Mouse (Mus musculus): ENCODE measurements around the gene Npas3.
"Not testable (repeated sequence)": the region's sequence is repeated elsewhere in the genome, so short reads cannot be mapped to it uniquely, and the experiment has no call there.

Npas3 gene

GRCm38 (mm10) chr12:53248101-53248727, at the start of gene Npas3:
TSS of gene Npas3 (plus strand) at chr12:53248677.
- in situ Hi-C loops (cut with MboI; ENCODE audit: unreplicated experiment in 2 of 2): no loop called here

GRCm38 (mm10) chr12:53217141-53217540, 31.3 kb upstream of the Npas3 start:
- in situ Hi-C loops (cut with MboI; ENCODE audit: unreplicated experiment in 2 of 2): no loop called here

GRCm38 (mm10) chr12:53222742-53223141, 25.7 kb upstream of the Npas3 start:
- in situ Hi-C loops (cut with MboI; ENCODE audit: unreplicated experiment in 2 of 2): no loop called here

GRCm38 (mm10) chr12:53227356-53227755, 21.1 kb upstream of the Npas3 start:
- in situ Hi-C loops (cut with MboI; ENCODE audit: unreplicated experiment in 2 of 2): no loop called here

- in situ Hi-C loops (cut with MboI; ENCODE audit: unreplicated experiment in 2 of 2): no loop called here
Observed at GRCm38 (mm10) chr12:53229419-53229818, 19.1 kb upstream of the Npas3 start.

- in situ Hi-C loops (cut with MboI; ENCODE audit: unreplicated experiment in 2 of 2): no loop called here
Observed at GRCm38 (mm10) chr12:53246181-53246580, 2.3 kb upstream of the Npas3 start.

- in situ Hi-C loops (cut with MboI; ENCODE audit: unreplicated experiment in 2 of 2): no loop called here
Observed at GRCm38 (mm10) chr12:53246581-53247490, 1.6 kb upstream of the Npas3 start.

- in situ Hi-C loops (cut with MboI; ENCODE audit: unreplicated experiment in 2 of 2): no loop called here
Observed at GRCm38 (mm10) chr12:53247491-53248035, 914 bp upstream of the Npas3 start.

- in situ Hi-C loops (cut with MboI; ENCODE audit: unreplicated experiment in 2 of 2): no loop called here
Observed at GRCm38 (mm10) chr12:53248796-53249195, 319 bp downstream of the Npas3 start.

- in situ Hi-C loops (cut with MboI; ENCODE audit: unreplicated experiment in 2 of 2): no loop called here
Observed at GRCm38 (mm10) chr12:53251701-53252181, 3.3 kb downstream of the Npas3 start.

- in situ Hi-C loops (cut with MboI; ENCODE audit: unreplicated experiment in 2 of 2): no loop called here
Observed at GRCm38 (mm10) chr12:53252213-53252571, 3.7 kb downstream of the Npas3 start.

GRCm38 (mm10) chr12:53252572-53253422, 4.3 kb downstream of the Npas3 start:
- in situ Hi-C loops (cut with MboI; ENCODE audit: unreplicated experiment in 2 of 2): no loop called here

GRCm38 (mm10) chr12:53253461-53254159, 5.1 kb downstream of the Npas3 start:
- in situ Hi-C loops (cut with MboI; ENCODE audit: unreplicated experiment in 2 of 2): no loop called here

- in situ Hi-C loops (cut with MboI; ENCODE audit: unreplicated experiment in 2 of 2): no loop called here
Observed at GRCm38 (mm10) chr12:53254160-53254480, 5.6 kb downstream of the Npas3 start.

GRCm38 (mm10) chr12:53274502-53274901, 26.0 kb downstream of the Npas3 start:
- in situ Hi-C loops (cut with MboI; ENCODE audit: unreplicated experiment in 2 of 2): not testable (repeated sequence)

- in situ Hi-C loops (cut with MboI; ENCODE audit: unreplicated experiment in 2 of 2): no loop called here
Observed at GRCm38 (mm10) chr12:53277393-53277792, 28.9 kb downstream of the Npas3 start.

- in situ Hi-C loops (cut with MboI; ENCODE audit: unreplicated experiment in 2 of 2): no loop called here
Observed at GRCm38 (mm10) chr12:53290341-53290740, 41.9 kb downstream of the Npas3 start.

- in situ Hi-C loops (cut with MboI; ENCODE audit: unreplicated experiment in 2 of 2): no loop called here
Observed at GRCm38 (mm10) chr12:53290846-53291245, 42.4 kb downstream of the Npas3 start.

GRCm38 (mm10) chr12:53292010-53292409, 43.5 kb downstream of the Npas3 start:
- in situ Hi-C loops (cut with MboI; ENCODE audit: unreplicated experiment in 2 of 2): no loop called here
